Mouse (Mus musculus): ENCODE measurements at regions not wholly inside any gene's neighbourhood (a gene's known extent, or its start where the extent isn't known, plus 50 kb on each side); places are given as distances from the start of the nearest gene placed in this dataset.

GRCm38 (mm10) chr3:66550920-66551319 lies 254.3 kb upstream of the Veph1 start:
- Histone ChIP-seq H3K27ac (no peak overlapping the region), H3K4me1 (no peaks in the 10 kb centered on the region), H3K4me3 (no peak overlapping the region), H3K9ac (no peak overlapping the region), H3K9me3 (no peaks in the 10 kb centered on the region), H3K36me3 (no peaks in the 10 kb centered on the region), H3K4me2 (replicated peaks) (no peak overlapping the region), H3K27me3 (no peaks in the 10 kb centered on the region)
- no peak for ATAC-seq (ENCODE audit: insufficient number of reproducible peaks, insufficient read depth, low FRiP score, low TSS enrichment)

DNA sequence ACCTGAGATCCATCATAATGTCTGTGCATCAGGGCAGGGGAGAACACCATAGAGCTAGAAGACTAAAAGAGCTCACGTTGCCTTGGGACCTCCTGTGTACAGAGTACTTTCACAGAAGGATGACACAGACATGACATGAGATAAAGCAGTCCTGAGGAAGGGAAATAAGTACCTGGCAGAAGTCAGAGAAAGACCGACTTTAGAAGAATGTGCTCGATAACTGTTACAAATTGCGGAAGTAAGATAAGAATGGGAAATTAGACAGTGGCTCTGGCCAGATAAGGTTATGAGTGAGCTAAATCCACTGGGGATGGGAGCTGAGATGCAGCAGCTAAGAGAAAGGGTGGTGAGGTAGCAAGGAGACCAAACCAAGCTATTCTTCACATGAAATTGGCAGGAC lies 249.9 kb upstream of the Veph1 start:
- Histone ChIP-seq H3K27me3 (no peaks in the 10 kb centered on the region), H3K27ac (no peak overlapping the region), H3K4me1 (0 out of 2 replicates have a peak, but pooled peaks cover 4% of the 10 kb centered on the region), H3K9ac (no peak overlapping the region), H3K4me2 (replicated peaks) (no peak overlapping the region), H3K9me3 (no peaks in the 10 kb centered on the region), H3K36me3 (no peaks in the 10 kb centered on the region), H3K4me3 (no peak overlapping the region)
- no peak for ATAC-seq (ENCODE audit: insufficient number of reproducible peaks, insufficient read depth, low FRiP score, low TSS enrichment)
- WGBS, result 85% methylated on average over 4 of the region's 4 CpGs

DNA sequence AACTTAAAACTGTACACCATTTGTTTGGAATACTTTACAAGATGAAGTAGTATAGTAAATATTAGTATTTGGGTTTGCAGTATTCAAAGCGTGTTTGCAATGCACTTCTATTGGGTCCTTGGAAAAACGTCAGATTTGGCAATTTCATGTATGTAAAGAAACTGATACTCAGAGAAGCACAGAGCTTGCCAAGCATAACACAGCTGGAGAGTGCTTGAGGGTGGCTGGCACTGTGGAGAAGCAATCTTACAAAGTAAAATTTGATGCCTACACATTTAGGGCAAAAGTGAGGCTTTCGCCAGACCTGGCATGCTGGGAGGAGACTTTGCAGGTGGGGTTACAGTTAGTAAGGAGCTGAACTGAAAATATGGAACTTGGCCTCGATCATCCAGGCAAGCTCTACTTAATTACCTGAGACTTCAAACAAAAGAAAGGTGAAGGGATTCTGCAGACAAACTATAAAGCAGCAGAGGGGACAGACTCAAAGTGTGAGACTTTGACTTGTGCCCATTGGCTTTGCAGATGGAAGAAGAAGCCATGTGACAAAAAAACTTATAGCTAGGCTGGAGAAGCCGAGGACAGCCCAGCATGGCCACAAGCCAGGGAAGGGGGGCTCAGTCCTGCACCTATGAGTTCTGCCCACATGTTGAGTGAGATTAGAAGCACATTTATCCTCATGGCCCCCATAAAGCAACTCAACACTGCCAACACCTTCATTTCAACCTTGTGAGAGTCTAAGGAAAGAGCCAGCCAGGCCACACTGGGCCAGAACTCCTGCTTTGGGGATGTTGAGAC lies 247.7 kb upstream of the Veph1 start:
- Histone ChIP-seq H3K27ac (no peak overlapping the region), H3K27me3 (no peaks in the 10 kb centered on the region), H3K36me3 (no peaks in the 10 kb centered on the region), H3K9ac (no peak overlapping the region), H3K4me1 (0 out of 2 replicates have a peak, but pooled peaks cover 4% of the 10 kb centered on the region), H3K9me3 (no peaks in the 10 kb centered on the region), H3K4me2 (replicated peaks) (no peak overlapping the region), H3K4me3 (no peak overlapping the region)
- no peak for ATAC-seq (ENCODE audit: insufficient number of reproducible peaks, insufficient read depth, low FRiP score, low TSS enrichment)
- 69% methylated on average over 5 of the region's 5 CpGs for WGBS

- Histone ChIP-seq H3K4me1 (0 out of 2 replicates have a peak, but pooled peaks cover 4% of the 10 kb centered on the region), H3K4me3 (no peak overlapping the region), H3K9ac (no peak overlapping the region), H3K4me2 (replicated peaks) (no peak overlapping the region), H3K27me3 (no peaks in the 10 kb centered on the region), H3K27ac (no peak overlapping the region), H3K36me3 (no peaks in the 10 kb centered on the region), H3K9me3 (no peaks in the 10 kb centered on the region)
- 69% methylated on average over 3 of the region's 3 CpGs for WGBS
- no peak for ATAC-seq (ENCODE audit: insufficient number of reproducible peaks, insufficient read depth, low FRiP score, low TSS enrichment)
Observed at GRCm38 (mm10) chr3:66542865-66543264, 246.2 kb upstream of the Veph1 start.

GRCm38 (mm10) chr3:66537913-66538312 lies 241.3 kb upstream of the Veph1 start:
- H3K27me3 ChIP-seq, result no peaks in the 10 kb centered on the region
- no peak overlapping the region for H3K4me2 ChIP-seq (replicated peaks)
- no peak overlapping the region for H3K4me3 ChIP-seq
- ATAC-seq (ENCODE audit: insufficient number of reproducible peaks, insufficient read depth, low FRiP score, low TSS enrichment), result no peak
- H3K27ac ChIP-seq, result no peak overlapping the region
- 82% methylated on average over 7 of the region's 7 CpGs for WGBS
- 0 out of 2 replicates have a peak, but pooled peaks cover 3% of the 10 kb centered on the region for H3K4me1 ChIP-seq
- no peak overlapping the region for H3K9ac ChIP-seq
- no peaks in the 10 kb centered on the region for H3K9me3 ChIP-seq
- no peaks in the 10 kb centered on the region for H3K36me3 ChIP-seq

- H3K4me1 ChIP-seq, result no peaks in the 10 kb centered on the region
- no peak overlapping the region for H3K4me3 ChIP-seq
- no peak for ATAC-seq (ENCODE audit: insufficient number of reproducible peaks, insufficient read depth, low FRiP score, low TSS enrichment)
- H3K9me3 ChIP-seq, result no peaks in the 10 kb centered on the region
- WGBS, result 53% methylated on average over 3 of the region's 3 CpGs
- H3K4me2 ChIP-seq (replicated peaks), result no peak overlapping the region
- H3K9ac ChIP-seq, result no peak overlapping the region
- no peak overlapping the region for H3K27ac ChIP-seq
- no peaks in the 10 kb centered on the region for H3K27me3 ChIP-seq
- no peaks in the 10 kb centered on the region for H3K36me3 ChIP-seq
Observed at GRCm38 (mm10) chr3:66537106-66537893, 240.7 kb upstream of the Veph1 start.

GRCm38 (mm10) chr3:66536673-66537072 lies 240.0 kb upstream of the Veph1 start:
- no peak overlapping the region for H3K27ac ChIP-seq
- H3K4me3 ChIP-seq, result no peak overlapping the region
- H3K36me3 ChIP-seq, result no peaks in the 10 kb centered on the region
- no peak overlapping the region for H3K9ac ChIP-seq
- H3K9me3 ChIP-seq, result no peaks in the 10 kb centered on the region
- 87% methylated on average over 11 of the region's 11 CpGs for WGBS
- H3K4me2 ChIP-seq (replicated peaks), result no peak overlapping the region
- ATAC-seq (ENCODE audit: insufficient number of reproducible peaks, insufficient read depth, low FRiP score, low TSS enrichment), result no peak
- H3K4me1 ChIP-seq, result no peaks in the 10 kb centered on the region
- no peaks in the 10 kb centered on the region for H3K27me3 ChIP-seq

DNA sequence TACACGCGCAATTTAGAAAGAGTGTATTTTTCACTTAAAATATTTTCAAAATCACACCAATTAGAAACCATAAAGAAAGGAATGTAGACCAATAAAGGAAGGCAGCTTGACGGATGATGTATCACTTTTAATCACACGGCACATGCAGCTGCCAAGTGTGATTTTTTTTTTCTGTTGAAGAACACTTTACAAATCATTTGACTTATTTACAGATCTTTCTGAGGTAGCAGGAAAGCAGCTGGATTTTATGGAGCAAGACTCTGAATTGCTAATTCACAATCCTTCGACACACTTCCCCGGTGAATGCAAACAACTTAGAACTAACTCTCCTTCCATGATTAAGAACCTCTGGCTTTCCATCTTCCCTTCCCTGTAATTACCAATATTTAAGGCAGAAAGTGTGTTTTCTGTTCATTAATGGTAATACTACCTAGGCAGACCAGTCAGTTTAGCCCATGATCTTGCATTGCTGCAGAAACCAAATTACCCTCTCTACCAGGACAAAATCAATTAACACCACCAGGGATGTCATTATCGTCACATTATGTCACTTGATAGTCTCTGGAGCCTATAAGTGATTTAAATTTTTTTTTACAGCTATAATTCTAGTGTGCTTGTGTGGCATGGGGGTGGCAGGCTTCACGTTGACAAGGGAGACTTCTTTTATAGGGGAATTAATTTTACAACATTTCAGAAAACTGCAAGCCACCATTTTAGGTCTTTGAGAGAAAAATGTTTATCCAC lies 239.3 kb upstream of the Veph1 start:
- no peak overlapping the region for H3K9ac ChIP-seq
- H3K4me1 ChIP-seq, result no peaks in the 10 kb centered on the region
- 67% methylated on average over 8 of the region's 8 CpGs for WGBS
- H3K4me3 ChIP-seq, result no peak overlapping the region
- no peak overlapping the region for H3K4me2 ChIP-seq (replicated peaks)
- H3K27ac ChIP-seq, result no peak overlapping the region
- H3K9me3 ChIP-seq, result no peaks in the 10 kb centered on the region
- no peak for ATAC-seq (ENCODE audit: insufficient number of reproducible peaks, insufficient read depth, low FRiP score, low TSS enrichment)
- H3K27me3 ChIP-seq, result no peaks in the 10 kb centered on the region
- no peaks in the 10 kb centered on the region for H3K36me3 ChIP-seq

GRCm38 (mm10) chr3:66519925-66520324 lies 223.3 kb upstream of the Veph1 start:
- ATAC-seq (ENCODE audit: insufficient number of reproducible peaks, insufficient read depth, low FRiP score, low TSS enrichment), result no peak
- Histone ChIP-seq H3K9me3 (no peaks in the 10 kb centered on the region), H3K9ac (no peak overlapping the region), H3K4me1 (peaks cover 4% of the 10 kb centered on the region; the same call in 1 of the 2 replicates), H3K27ac (no peak overlapping the region), H3K36me3 (no peaks in the 10 kb centered on the region), H3K4me3 (no peak overlapping the region), H3K4me2 (replicated peaks) (no peak overlapping the region), H3K27me3 (no peaks in the 10 kb centered on the region)
- WGBS, result 96% methylated on average over 1 of the region's 1 CpGs

- peaks cover 4% of the 10 kb centered on the region; the same call in 1 of the 2 replicates for H3K4me1 ChIP-seq
- no peaks in the 10 kb centered on the region for H3K27me3 ChIP-seq
- no peaks in the 10 kb centered on the region for H3K9me3 ChIP-seq
- H3K27ac ChIP-seq, result no peak overlapping the region
- ATAC-seq (ENCODE audit: insufficient number of reproducible peaks, insufficient read depth, low FRiP score, low TSS enrichment), result no peak
- 56% methylated on average over 2 of the region's 2 CpGs for WGBS
- no peak overlapping the region for H3K4me3 ChIP-seq
- no peaks in the 10 kb centered on the region for H3K36me3 ChIP-seq
- H3K4me2 ChIP-seq (replicated peaks), result no peak overlapping the region
- no peak overlapping the region for H3K9ac ChIP-seq
Observed at GRCm38 (mm10) chr3:66518289-66518688, 221.7 kb upstream of the Veph1 start.

- Histone ChIP-seq H3K4me3 (no peak overlapping the region), H3K27me3 (no peaks in the 10 kb centered on the region), H3K9ac (no peak overlapping the region), H3K36me3 (no peaks in the 10 kb centered on the region), H3K27ac (no peak overlapping the region), H3K9me3 (no peaks in the 10 kb centered on the region), H3K4me1 (peaks cover 4% of the 10 kb centered on the region; the same call in 1 of the 2 replicates), H3K4me2 (replicated peaks) (no peak overlapping the region)
- no peak for ATAC-seq (ENCODE audit: insufficient number of reproducible peaks, insufficient read depth, low FRiP score, low TSS enrichment)
- 62% methylated on average over 6 of the region's 6 CpGs for WGBS
Observed at GRCm38 (mm10) chr3:66515773-66516406, 219.3 kb upstream of the Veph1 start.
